Mouse (Mus musculus) ES-Bruce4 (cell line): ENCODE measurements around the gene Pcyox1.

ENCODE experiments used
- CTCF ChIP-seq: IDR thresholded peaks from one replicate; pipeline ENCODE4 v1.8.1; 2011; ENCODE audit warnings: low read depth, low read length
- POLR2A ChIP-seq: IDR thresholded peaks from one replicate; pipeline ENCODE4 v1.8.1; 2011; ENCODE audit warnings: low read length; ENCODE audit not compliant: insufficient read depth

DNA sequence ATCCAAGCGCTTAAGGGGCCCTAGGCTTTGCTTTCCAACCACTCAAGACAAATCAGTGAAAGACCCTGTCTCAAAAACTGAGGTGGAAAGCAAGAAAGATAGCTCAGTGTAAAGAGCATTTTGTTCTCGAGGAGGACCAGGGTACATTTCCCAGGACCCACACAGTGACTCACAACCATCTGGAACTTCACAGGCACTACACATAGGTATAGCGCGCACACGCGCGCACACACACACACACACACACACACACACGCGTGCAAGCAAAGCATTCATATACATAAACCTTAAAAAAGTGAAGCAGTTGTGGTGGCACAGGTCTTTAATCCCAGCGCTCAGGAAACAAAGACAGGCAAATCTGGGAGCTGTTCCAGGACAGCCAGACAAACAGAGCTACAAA is 44.6 kb upstream of the Pcyox1 start:
- no peak for TF ChIP-seq POLR2A
- no peak for TF ChIP-seq CTCF
